Mouse (Mus musculus) embryonic fibroblast, embryonic 13.5 days (primary cell): Measurements from ENCODE around the gene Tet1. TPM values are rescaled to one million over a fixed set of nuclear protein-coding genes. Genes with fewer than 3 reads are reported as not detected.
A peak's percentile ranks its signal among the peaks of the same experiment; 100 is the strongest.

Experiments used
- H3K27ac ChIP-seq: 2 replicates; pipeline ENCODE4 v1.5.1; 2012; ENCODE audit warnings: low read length, control low read depth, inconsistent platforms; ENCODE audit not compliant: insufficient read depth
- H3K4me1 ChIP-seq: 2 replicates; pipeline ENCODE4 v1.6.1; 2011; ENCODE audit warnings: low read length; ENCODE audit not compliant: control insufficient read depth, insufficient read depth
- H3K4me3 ChIP-seq: 2 replicates; pipeline ENCODE4 v1.5.1; 2011; ENCODE audit warnings: mild to moderate bottlenecking, control low read depth, low read length; ENCODE audit not compliant: insufficient read depth
- CTCF ChIP-seq: IDR thresholded peaks from 2 replicates; pipeline ENCODE4 v1.5.1; 2011; ENCODE audit warnings: mild to moderate bottlenecking, control low read depth, low read length, moderate library complexity, borderline replicate concordance; ENCODE audit not compliant: insufficient read depth
- POLR2A ChIP-seq: IDR thresholded peaks from 2 replicates; pipeline ENCODE4 v1.6.1; 2011; ENCODE audit warnings: low read depth, mild to moderate bottlenecking, control low read depth, low read length, moderate library complexity
- polyA plus RNA-seq: library from polyadenylated mRNA; stranded (reverse); fragments of >200 nt; gene quantifications from 2 replicates; pipeline ENCODE4 v1.2.4, GENCODE M21; 2011; ENCODE audit warnings: low read depth; ENCODE audit not compliant: missing spikeins, insufficient read length

The Tet1 gene
- polyA plus RNA-seq, 1 experiment, result 8.8 TPM

- TF ChIP-seq POLR2A (no peak), CTCF (no peak)
- H3K4me1 ChIP-seq, result peaks cover 8% of the 10 kb centered on the region
- H3K27ac ChIP-seq, result no peak overlapping the region
- H3K4me3 ChIP-seq, result no peak overlapping the region
Observed at GRCm38 (mm10) chr10:62854992-62855391, 53.8 kb downstream of the Tet1 start.

GRCm38 (mm10) chr10:62854581-62854980, 54.2 kb downstream of the Tet1 start:
- no peak overlapping the region for H3K4me3 ChIP-seq
- H3K4me1 ChIP-seq, result peaks cover 8% of the 10 kb centered on the region
- H3K27ac ChIP-seq, result no peak overlapping the region
- TF ChIP-seq POLR2A (no peak), CTCF (no peak)

DNA sequence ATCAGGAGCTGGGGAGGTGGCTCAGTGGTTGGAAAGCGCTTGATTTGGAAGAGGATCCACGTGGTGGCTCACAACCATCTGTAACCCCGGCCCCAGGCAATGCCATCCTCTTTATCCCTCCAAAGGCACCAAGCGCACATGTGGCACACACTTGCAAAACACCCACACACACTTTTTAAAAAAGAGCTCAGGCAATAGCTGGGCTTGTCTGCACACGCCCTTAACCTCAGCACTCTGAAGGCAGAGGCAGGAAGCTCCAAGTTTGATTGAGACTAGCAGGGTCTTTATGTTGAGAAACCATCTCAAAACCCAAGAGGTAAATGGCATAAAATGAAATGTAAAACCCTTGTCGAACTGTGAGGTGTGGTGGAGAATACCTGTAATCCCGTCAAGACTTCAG, 57.2 kb downstream of the Tet1 start:
- TF ChIP-seq CTCF (no peak), POLR2A (no peak)
- Histone ChIP-seq H3K27ac (peak overlapping the region; percentile 66), H3K4me3 (no peak overlapping the region), H3K4me1 (peaks cover 11% of the 10 kb centered on the region)

- Histone ChIP-seq H3K4me3 (no peak overlapping the region), H3K27ac (peak overlapping the region; percentile 98), H3K4me1 (peaks cover 11% of the 10 kb centered on the region)
- TF ChIP-seq POLR2A, result 0 out of 2 replicates have a peak, but pooled peaks have one; percentile 19
- TF ChIP-seq CTCF, result no peak
Observed at GRCm38 (mm10) chr10:62851025-62851424, 57.8 kb downstream of the Tet1 start.

- peaks cover 8% of the 10 kb centered on the region for H3K4me1 ChIP-seq
- no peak overlapping the region for H3K27ac ChIP-seq
- H3K4me3 ChIP-seq, result no peak overlapping the region
- TF ChIP-seq CTCF, result no peak
- no peak for TF ChIP-seq POLR2A
Observed at GRCm38 (mm10) chr10:62848783-62849182, 60.0 kb downstream of the Tet1 start.

DNA sequence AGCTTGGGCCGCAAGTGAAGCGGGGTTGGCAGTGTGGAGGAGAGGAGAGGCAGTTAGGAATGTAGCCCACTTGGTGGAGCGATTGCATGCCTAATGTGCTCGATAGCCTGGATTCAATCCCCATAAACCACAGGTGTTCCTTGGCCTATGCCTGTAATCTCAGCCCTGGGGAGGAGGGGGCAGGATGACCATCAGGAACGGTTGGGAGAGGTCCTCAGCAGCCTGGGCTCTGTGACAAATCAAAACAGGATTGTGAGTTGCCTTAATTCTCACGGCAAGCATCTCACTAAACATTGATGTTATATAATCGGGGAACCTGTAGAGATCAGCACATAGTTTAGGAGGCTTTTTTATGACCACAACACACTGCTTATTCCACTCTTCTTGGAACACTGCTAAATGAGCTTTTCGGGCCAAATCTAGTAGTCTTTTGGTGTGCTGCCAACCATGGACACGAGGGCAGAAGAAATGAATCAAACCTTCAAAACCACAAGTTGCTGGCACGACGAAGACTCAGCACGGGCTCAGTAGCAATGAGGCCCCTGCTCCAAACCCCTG, 61.6 kb downstream of the Tet1 start:
- no peak overlapping the region for H3K27ac ChIP-seq
- no peak overlapping the region for H3K4me3 ChIP-seq
- peaks cover 8% of the 10 kb centered on the region for H3K4me1 ChIP-seq
- TF ChIP-seq CTCF (peak; percentile 35; the same call in 1 of the 2 replicates), POLR2A (no peak)

DNA sequence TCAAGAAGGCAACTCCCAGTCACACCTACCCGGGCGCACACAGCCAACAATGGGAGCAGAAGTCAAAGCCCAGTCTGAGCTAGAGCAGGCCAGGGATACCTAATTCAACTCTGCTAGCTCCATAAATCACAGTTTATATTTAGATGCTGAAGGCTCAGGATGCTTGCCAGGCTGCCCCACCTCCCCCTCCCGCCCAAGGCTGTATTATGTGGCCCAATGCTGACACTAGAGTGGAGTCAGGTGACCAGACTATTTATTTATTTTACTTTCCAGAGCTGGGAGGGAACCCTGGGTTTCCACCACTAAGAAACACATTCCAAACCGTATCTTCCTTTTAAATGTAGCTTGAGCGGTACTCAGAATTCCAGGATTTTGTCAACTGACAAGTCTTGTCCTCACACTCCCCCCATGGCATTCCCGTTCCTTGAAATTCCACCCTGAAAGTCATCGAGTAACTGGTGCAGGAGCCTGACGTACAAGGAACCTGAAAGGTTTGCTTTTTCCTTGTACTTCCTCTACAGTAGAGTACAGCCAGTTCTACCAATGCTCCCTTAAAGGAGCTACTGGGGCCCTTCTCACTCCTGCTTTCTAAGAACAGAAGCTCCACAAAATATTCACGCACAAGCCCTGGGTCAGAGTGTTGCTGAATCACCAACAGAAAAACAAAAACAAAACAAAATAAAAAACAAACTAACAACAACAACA, 64.9 kb downstream of the Tet1 start:
- Histone ChIP-seq H3K4me3 (no peak overlapping the region), H3K27ac (no peak overlapping the region), H3K4me1 (peaks cover 4% of the 10 kb centered on the region)
- TF ChIP-seq POLR2A (no peak), CTCF (no peak)

- peaks cover 2% of the 10 kb centered on the region; the same call in 1 of the 2 replicates for H3K4me1 ChIP-seq
- H3K4me3 ChIP-seq, result no peak overlapping the region
- no peak overlapping the region for H3K27ac ChIP-seq
- no peak for TF ChIP-seq POLR2A
- TF ChIP-seq CTCF, result no peak
Observed at GRCm38 (mm10) chr10:62841901-62842447, 66.8 kb downstream of the Tet1 start.

- TF ChIP-seq CTCF (no peak), POLR2A (no peak)
- H3K4me1 ChIP-seq, result peaks cover 2% of the 10 kb centered on the region; the same call in 1 of the 2 replicates
- no peak overlapping the region for H3K4me3 ChIP-seq
- no peak overlapping the region for H3K27ac ChIP-seq
Observed at GRCm38 (mm10) chr10:62840687-62841086, 68.1 kb downstream of the Tet1 start.

DNA sequence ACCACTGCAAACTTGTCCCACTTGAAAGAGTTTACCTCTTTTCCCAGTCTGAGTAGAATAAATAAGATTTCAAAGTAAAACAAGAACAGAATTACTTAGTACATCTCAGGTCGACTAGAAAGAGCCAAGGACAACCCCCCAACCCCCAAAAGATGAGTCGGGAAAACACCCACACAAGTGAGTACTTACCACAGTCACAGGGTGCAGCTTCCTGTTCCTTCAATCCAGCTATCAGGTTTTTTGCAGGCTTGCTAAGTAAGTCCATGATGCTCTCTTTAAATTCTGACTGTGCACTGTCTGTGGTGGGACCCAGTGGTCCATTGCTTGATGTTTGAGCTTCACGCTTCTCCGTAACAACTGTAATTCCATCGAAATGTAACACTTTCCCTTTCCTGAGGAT, 70.8 kb downstream of the Tet1 start:
- H3K4me3 ChIP-seq, result no peak overlapping the region
- H3K4me1 ChIP-seq, result no peaks in the 10 kb centered on the region
- TF ChIP-seq POLR2A (no peak), CTCF (no peak)
- no peak overlapping the region for H3K27ac ChIP-seq
